Mouse (Mus musculus): ENCODE data around the gene Osbpl6.

DNA sequence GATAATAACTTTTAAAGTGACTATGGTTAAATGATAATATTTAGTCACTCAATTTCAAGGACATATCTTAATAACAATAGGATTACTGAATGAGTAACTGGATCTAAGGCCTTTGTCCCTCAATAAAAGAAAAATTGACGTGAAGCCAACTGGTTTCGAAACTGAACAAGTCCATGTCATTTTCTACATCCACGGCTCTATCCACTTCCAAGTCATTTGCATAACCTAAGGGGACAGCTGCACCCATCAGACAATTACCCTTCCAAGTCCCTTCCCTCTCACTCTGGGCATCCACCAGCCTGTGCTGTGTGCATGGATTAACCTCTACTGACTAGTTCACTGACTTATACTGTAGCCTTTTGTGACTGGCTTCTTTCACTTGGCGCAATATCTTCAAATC is 225.3 kb downstream of the Osbpl6 start:
- TF ChIP-seq CTCF (IDR thresholded peaks at IDR 0.05; ENCODE audit: insufficient read depth, low read length) (no peak), POLR2A (IDR thresholded peaks at IDR 0.05; ENCODE audit: borderline replicate concordance, extremely low read depth, low read depth, low read length) (no peak)
